Mouse (Mus musculus) brain, adult 10 weeks (tissue): ENCODE data around the gene Rpap3. TPM values are rescaled to one million over a fixed set of nuclear protein-coding genes. Genes with fewer than 3 reads are reported as not detected.

Source experiments
- polyA plus RNA-seq: library from polyadenylated mRNA; stranded (reverse); fragments of 350-450 nt; fragmentation: Illumina TruSeq; extraction: RNeasy Lipid Tissue Mini Kit (QIAGEN cat#74804); gene quantifications from one replicate; pipeline ENCODE4 v1.2.3, GENCODE M21; 2015; ENCODE audit warnings: low read depth, low replicate concordance

The Rpap3 gene
- polyA plus RNA-seq: 26.2 TPM

GRCm38 (mm10) chr15:97705211-97706050, at the start of gene Rpap3:
TSS of gene Rpap3 (minus strand) at chr15:97705825.

GRCm38 (mm10) chr15:97731111-97731510, 25.5 kb upstream of the Rpap3 start, which contains the start of gene Endou:
TSS of gene Endou (minus strand) at chr15:97731339.

Other genes with a start within 250 kb of the Rpap3 start
- 5.8 TPM for gene Endou, start 25.5 kb upstream of the Rpap3 start, polyA plus RNA-seq
- gene Rapgef3, start 62.1 kb upstream of the Rpap3 start, polyA plus RNA-seq: 26.4 TPM
- 184 TPM for gene Slc48a1, start 72.7 kb upstream of the Rpap3 start, polyA plus RNA-seq
- gene Hdac7, start 138.7 kb upstream of the Rpap3 start, polyA plus RNA-seq: 26.7 TPM
- gene Vdr, start 204.8 kb upstream of the Rpap3 start, polyA plus RNA-seq: 0.31 TPM